Comparison of ENCODE assay signal across 7 mouse cellular contexts in the genomic region with DNA sequence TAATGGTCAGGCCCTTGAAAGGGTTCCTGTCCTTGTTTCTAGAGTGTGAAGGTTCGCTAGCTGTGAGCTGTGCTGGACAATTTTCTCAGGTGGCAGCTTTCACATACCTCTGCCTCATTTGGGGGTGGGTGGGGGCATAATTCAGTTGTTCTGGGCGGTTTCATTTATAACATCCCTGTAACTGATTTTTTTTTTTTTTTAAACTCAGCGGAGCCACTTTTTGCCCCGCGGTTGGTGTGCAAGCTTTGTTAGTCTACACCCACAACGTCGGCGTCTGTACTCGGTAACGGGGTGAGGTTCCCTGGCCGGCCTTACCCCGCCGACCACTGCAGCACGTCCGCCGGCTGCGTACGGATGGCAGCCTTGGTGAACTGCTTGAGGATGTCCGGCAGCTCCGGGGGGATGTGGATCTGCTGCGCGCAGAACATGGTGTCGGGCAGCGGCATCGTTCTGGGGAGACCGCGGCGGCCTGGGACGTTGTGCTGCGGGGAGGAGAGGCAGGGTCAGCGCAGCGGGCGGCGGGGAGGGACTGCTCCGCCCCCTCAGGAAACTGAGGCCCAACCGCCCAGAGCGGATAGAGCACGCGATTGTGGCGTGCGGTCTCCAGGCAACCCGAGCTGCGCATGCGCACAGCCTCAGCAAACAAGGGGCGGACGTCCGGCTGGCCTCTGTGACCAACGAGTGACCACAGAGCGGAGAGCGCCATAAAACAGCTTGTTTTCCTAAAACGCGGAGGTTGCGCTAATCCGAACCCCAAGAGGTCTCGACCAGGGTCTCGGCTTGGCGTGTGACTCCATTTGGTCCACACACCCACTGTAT. TPM values are rescaled to one million over a fixed set of nuclear protein-coding genes. Genes with fewer than 3 reads are reported as not detected.
DNase-seq lines count a peak whose midpoint lies in the region; ATAC-seq and TF ChIP-seq lines count a peak whose summit lies in the region.

A gene (minus strand): TSS at position 640 of the 819 bp plus-strand sequence.

- H3K9ac ChIP-seq in intestine, postnatal 0 days (ENCODE audit: low read depth, low read length): peak within 1 kb of the TSS; percentile 48; the same call in 1 of the 2 replicates
- peak within 1 kb of the TSS; percentile 68 for H3K9ac ChIP-seq in midbrain, embryonic 12.5 days (replicated peaks)

- H3K9me3 ChIP-seq in intestine, postnatal 0 days (ENCODE audit: control insufficient read depth): no peaks in the 10 kb centered on the region
- H3K9me3 ChIP-seq in midbrain, embryonic 12.5 days: no peaks in the 10 kb centered on the region

- peaks cover 4% of the 10 kb centered on the region; the same call in 1 of the 2 replicates for H3K4me1 ChIP-seq in intestine, postnatal 0 days (replicated peaks; ENCODE audit: control insufficient read depth, insufficient read depth, low read length)
- H3K4me1 ChIP-seq in midbrain, embryonic 12.5 days: 0 out of 2 replicates have a peak, but pooled peaks cover 2% of the 10 kb centered on the region
- peaks cover 4% of the 10 kb centered on the region; the same call in 1 of the 2 replicates for H3K4me1 ChIP-seq in small intestine, adult 2 months (ENCODE audit: control insufficient read depth, insufficient read depth, insufficient read length, low read length)

- H3K27ac ChIP-seq in intestine, postnatal 0 days (ENCODE audit: low read depth, low read length): peak within 1 kb of the TSS; percentile 9; the same call in 1 of the 2 replicates
- H3K27ac ChIP-seq in midbrain, embryonic 12.5 days (replicated peaks): peak within 1 kb of the TSS; percentile 74
- peak within 1 kb of the TSS; percentile 9; the same call in 1 of the 2 replicates for H3K27ac ChIP-seq in small intestine, adult 2 months (ENCODE audit: insufficient read depth, low read depth, low read length)

- no peak for TF ChIP-seq CTCF in intestine, postnatal 0 days (IDR thresholded peaks at IDR 0.05; ENCODE audit: low read depth)
- TF ChIP-seq CTCF in small intestine, adult 2 months (IDR thresholded peaks at IDR 0.05; ENCODE audit: extremely low read depth, insufficient read length, insufficient replicate concordance, low read depth, low read length): no peak

- no peaks in the 10 kb centered on the region for H3K27me3 ChIP-seq in intestine, postnatal 0 days (replicated peaks; ENCODE audit: control insufficient read depth, insufficient read depth, low read length)
- peaks cover 12% of the 10 kb centered on the region; the same call in 1 of the 2 replicates for H3K27me3 ChIP-seq in midbrain, embryonic 12.5 days
- H3K27me3 ChIP-seq in small intestine, adult 2 months (ENCODE audit: control insufficient read depth, insufficient read depth, low read length): no peaks in the 10 kb centered on the region

- ATAC-seq in intestine, postnatal 0 days: peak; percentile 86
- peak; percentile 93 for ATAC-seq in midbrain, embryonic 12.5 days (ENCODE audit: low FRiP score, low read depth)

- 0 out of 2 replicates have a peak, but pooled peaks cover 7% of the 10 kb centered on the region for H3K36me3 ChIP-seq in intestine, postnatal 0 days (ENCODE audit: control insufficient read depth, insufficient read depth)
- H3K36me3 ChIP-seq in midbrain, embryonic 12.5 days: peaks cover 13% of the 10 kb centered on the region
- H3K36me3 ChIP-seq in small intestine, adult 2 months (ENCODE audit: control insufficient read depth, insufficient read depth, low read length): peaks cover 9% of the 10 kb centered on the region

- peak; percentile 52 for TF ChIP-seq POLR2A in small intestine, adult 2 months (IDR thresholded peaks at IDR 0.05; ENCODE audit: low read depth, low read length)

- peak within 1 kb of the TSS; percentile 87 for H3K4me2 ChIP-seq in intestine, postnatal 0 days (replicated peaks; ENCODE audit: low read depth)
- peak within 1 kb of the TSS; percentile 69 for H3K4me2 ChIP-seq in midbrain, embryonic 12.5 days (replicated peaks)

- H3K4me3 ChIP-seq in intestine, postnatal 0 days (ENCODE audit: low read depth, low read length): peak within 1 kb of the TSS; percentile 67
- peak within 1 kb of the TSS; percentile 62 for H3K4me3 ChIP-seq in midbrain, embryonic 12.5 days
- H3K4me3 ChIP-seq in small intestine, adult 2 months (ENCODE audit: low read depth, low read length): peak within 1 kb of the TSS; percentile 81

- intact Hi-C loops in left cerebral cortex, postnatal 4 days (cut with DNase I): no loop called here

- under 1% methylated on average over 57 of the region's 57 CpGs for WGBS in intestine, postnatal 0 days
- WGBS in midbrain, embryonic 12.5 days: under 1% methylated on average over 57 of the region's 57 CpGs
- WGBS in small intestine, adult 2 months: 1% methylated on average over 57 of the region's 57 CpGs

- peak; percentile 98 for DNase-seq in adrenal gland, adult 2 months
- DNase-seq in embryo, embryonic 11.5 days (ENCODE audit: low read depth, low spot score): peak; percentile 90
- DNase-seq in gastrocnemius, postnatal 4 days (ENCODE audit: low spot score in 2 of 2): peak; percentile 79 to 91
- peak; percentile 93 for DNase-seq in left cerebral cortex, postnatal 4 days

RNA-seq across cellular contexts. Expression of the gene that starts here (rescaled TPM):
- 1 to 10 TPM; 1.8 to 4.2 TPM for total RNA-seq in adrenal gland, adult 2 months (2021)
- polyA plus RNA-seq in adrenal gland, adult 2 months (2012; rRNA removed): 10.2 and 11.3 TPM in 2 replicates
- under 1 TPM; 0.39 to 0.57 TPM for total RNA-seq in gastrocnemius, postnatal 4 days (2021)
- polyA plus RNA-seq in intestine, postnatal 0 days (2015; fragmentation: Nextera tagmentation; extraction: Ambion mirVana): 0.69 and 1.2 TPM in 2 replicates
- total RNA-seq in left cerebral cortex, postnatal 4 days (2021): 1 to 10 TPM in 1 of 2 experiments, under 1 TPM in 1; 0.77 to 1.1 TPM
- 1.9 and 2.0 TPM in 2 replicates for polyA plus RNA-seq in midbrain, embryonic 12.5 days (2016; fragmentation: Nextera tagmentation; extraction: Ambion mirVana)
- 0.22 TPM in 1 of 2 replicates, not detected in the other for polyA plus RNA-seq in small intestine, adult 2 months (2012; rRNA removed)

Comparison
In these comparisons a context has a peak if more than half of its experiments do, and no peak if none do; other contexts are left out.
1. Peak in every context shown above with its lines: DNase-seq, ATAC-seq, H3K4me3 ChIP-seq and H3K27ac ChIP-seq.
2. Peak in DNase-seq in gastrocnemius, postnatal 4 days; RNA of the gene not detected or under 1 TPM.
3. H3K27ac ChIP-seq: peak in every context shown above with its lines; median percentile 74 in midbrain, embryonic 12.5 days; 9 in intestine, postnatal 0 days; 9 in small intestine, adult 2 months.